Mouse (Mus musculus) adrenal gland, adult 10 weeks (tissue): ENCODE measurements around the gene Sel1l. TPM values are rescaled to one million over a fixed set of nuclear protein-coding genes. Genes with fewer than 3 reads are reported as not detected.

Experiments
- polyA plus RNA-seq: library from polyadenylated mRNA; stranded (reverse); fragments of 350-450 nt; fragmentation: Illumina TruSeq; extraction: RNeasy Lipid Tissue Mini Kit (QIAGEN cat#74804); gene quantifications from one replicate; pipeline ENCODE4 v1.2.3, GENCODE M21; 2014; ENCODE audit warnings: low read depth, low replicate concordance

The Sel1l gene
- polyA plus RNA-seq = 284 TPM

GRCm38 (mm10) chr12:91849045-91849467, at the start of gene Sel1l:
Sel1l (minus strand) TSS chr12:91849157.

GRCm38 (mm10) chr12:91787959-91788437, 61.0 kb downstream of the Sel1l start, which contains the start of gene Ston2:
Ston2 (minus strand) TSS chr12:91788387.

Other genes starting within 250 kb of the Sel1l start
- gene Ston2, start 60.8 kb downstream of the Sel1l start, polyA plus RNA-seq = 4.6 TPM